Mouse (Mus musculus) thymus, postnatal 25 days (tissue): ENCODE measurements around the gene Ibsp.

Experiments used
- DNase-seq: peaks from one replicate; pipeline ENCODE4 v3.0.0; 2022

The Ibsp gene

GRCm38 (mm10) chr5:104344526-104345240, 45.7 kb downstream of the Ibsp start:
- no peak for DNase-seq

GRCm38 (mm10) chr5:104345241-104345630, 46.3 kb downstream of the Ibsp start:
- no peak for DNase-seq

DNA sequence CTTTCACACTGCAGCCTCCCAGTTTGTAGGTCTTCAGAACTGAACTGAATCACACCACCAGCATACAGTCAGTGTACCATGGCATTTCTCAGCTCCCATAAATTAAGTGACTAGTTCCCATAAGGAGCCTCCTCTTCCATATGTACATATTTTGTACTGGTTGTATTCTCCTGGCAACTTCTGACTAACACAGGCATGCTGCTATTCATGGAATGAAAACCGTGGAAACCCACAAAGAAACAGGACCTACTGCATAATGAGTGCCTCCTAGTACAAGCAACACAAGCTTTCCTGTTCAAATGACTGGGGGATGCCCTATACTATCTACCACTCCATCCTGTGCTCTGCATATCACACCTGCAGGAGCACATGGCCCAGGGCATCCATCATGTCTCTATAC, 52.1 kb downstream of the Ibsp start:
- DNase-seq: no peak

DNA sequence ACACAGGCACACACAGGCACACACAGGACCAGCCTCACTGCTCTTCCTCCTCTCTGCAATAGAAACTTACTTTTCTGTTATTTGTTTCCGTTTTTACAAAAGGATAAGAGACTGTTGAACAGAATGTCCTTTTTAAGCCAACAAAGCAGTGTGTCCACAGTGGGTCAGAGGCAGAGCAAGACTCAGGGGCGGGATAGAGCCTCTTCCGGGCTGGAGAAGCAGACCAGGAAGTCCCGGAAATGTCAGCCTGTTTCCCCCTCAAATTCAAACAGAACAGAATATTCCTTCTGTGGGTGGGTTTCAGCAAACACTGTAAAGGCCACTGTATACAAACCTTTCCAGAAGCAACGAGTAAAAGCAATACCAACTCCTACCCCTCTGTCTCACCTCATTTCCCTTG, 52.9 kb downstream of the Ibsp start:
- DNase-seq: no peak

DNA sequence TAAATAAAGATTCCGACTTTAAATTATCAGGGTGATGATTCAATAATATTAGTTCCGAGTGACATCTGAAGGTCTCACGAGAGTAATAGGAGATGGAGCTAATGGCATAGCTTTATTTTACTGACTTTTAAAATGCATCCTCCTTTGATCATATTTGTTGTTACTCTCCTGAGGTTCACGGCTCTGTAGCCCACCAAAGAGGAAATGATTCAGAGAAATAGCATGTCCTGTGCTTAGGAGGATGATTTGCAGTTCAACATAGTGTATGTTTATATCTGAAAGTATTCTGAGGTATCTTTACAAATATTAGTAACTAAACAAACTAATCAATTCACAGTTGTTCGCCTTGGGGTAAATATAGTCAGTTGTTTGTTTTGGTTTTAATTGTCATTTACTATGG, 58.6 kb downstream of the Ibsp start:
- DNase-seq: no peak

DNA sequence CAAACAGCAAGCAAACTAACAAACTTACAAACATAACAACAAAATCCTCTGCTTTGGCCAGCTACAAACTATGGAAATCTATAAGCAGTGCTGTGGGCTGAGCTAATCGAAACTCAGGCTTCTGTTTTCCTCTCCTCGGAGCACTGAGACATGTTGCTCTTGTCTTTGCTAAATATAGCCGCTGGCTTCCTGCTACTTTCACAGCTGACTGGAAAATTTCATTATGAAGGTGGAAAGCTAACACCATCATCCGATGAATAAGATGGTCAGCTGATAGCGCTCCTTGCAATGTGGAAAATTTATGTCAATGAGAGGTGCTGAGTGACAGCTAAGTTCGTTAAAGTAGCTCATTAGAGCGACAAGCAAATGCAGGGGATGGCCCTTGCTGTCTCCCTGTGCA, 59.6 kb downstream of the Ibsp start:
- no peak for DNase-seq

- DNase-seq: no peak
Measured at GRCm38 (mm10) chr5:104359257-104359656, 60.3 kb downstream of the Ibsp start.
